Mouse (Mus musculus) CD4-positive, CD25-positive, alpha-beta regulatory T cell, adult 4 months (primary cell): ENCODE results near the gene Sae1. TPM values are rescaled to one million over a fixed set of nuclear protein-coding genes. Genes with fewer than 3 reads are reported as not detected.

Source experiments
- ATAC-seq: one replicate; pipeline ENCODE4 v1.8.0; 2017
- polyA plus RNA-seq, 2 experiments: library from polyadenylated mRNA; unstranded; fragments of 100-300 nt; shearing (Covaris generic); gene quantifications; one replicate each; pipeline ENCODE4 v1.2.1; 2017

Gene Sae1
- polyA plus RNA-seq, 2 experiments from 2014 or later: 69.0 to 85.6 TPM

DNA sequence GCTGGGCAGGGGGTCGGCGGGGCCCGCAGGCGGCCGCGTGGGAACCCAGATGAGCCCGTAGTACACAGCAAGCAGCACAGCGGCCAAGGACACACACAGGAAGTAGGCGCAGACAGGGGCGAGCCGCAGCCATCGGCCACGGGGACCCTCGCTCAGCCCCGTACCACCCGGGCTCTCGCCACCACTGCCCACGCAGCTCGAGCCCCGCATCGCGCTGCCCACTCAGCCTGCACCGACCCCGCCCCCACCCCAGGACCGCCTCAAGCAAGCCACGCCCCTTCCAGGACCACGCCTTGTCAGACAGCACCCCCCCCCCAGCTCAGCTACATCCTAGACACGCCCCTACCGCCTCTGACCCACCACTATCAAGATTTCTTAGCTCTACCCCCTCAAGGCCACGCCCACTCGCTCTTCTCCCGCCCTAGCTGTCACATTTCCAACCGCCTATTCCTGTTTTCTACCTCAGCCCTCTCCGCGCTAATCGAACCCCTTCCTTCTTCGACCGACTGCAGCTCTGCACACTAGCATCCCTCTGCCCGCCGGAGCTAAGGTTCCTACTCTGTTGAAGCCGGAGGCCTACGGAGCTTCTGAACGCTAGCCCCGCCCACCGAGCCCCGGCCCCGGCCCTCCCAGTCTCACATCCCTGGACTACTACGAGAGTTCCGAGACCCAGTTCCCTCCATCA lies 114.4 kb downstream of the Sae1 start, which contains the start of gene Inafm1:
TSS of gene Inafm1 (minus strand) at position 537 of the 685 bp plus-strand sequence.
- peak; percentile 82 for ATAC-seq

DNA sequence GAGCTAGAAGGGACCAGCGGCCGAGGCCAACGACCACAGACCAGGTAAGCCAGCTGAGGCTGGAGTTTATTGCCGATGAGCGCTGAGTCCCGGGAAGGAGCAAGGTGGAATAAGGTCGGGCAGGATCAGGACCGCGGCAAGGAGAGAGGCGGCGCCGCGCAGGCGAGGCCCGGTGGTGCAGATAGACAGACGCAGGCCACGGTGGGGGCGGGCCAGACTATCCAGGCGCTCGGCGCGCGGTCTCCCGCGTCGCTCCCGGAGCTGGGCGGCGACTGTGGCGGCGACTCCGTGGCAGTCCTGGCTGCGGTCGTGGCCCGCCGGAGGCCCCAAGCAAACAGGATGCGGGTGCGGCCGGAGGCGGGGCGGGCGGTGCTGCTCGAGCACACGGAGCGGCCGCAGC lies 114.9 kb downstream of the Sae1 start:
- peak; percentile 41 for ATAC-seq

DNA sequence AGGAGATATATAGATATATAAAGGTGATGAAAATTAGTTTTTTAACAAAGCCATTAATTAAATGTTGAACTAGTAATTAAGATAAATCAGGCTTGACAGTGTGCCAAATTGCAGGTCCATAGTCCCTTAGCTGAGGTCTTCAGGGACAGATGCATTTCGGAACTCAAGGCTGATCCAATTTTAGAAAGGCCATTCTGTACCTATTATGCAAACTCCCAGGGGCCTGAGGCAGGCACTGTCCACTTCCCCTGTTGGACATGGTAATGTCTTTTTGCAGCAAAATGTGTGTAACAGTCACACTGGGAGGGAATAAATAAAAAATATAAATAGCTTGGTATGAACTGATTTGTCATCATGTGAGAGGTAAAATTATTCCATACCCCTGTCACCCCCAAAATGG lies 116.5 kb downstream of the Sae1 start:
- ATAC-seq: no peak

Other genes starting within 250 kb of the Sae1 start
- gene Meis3, start 212.7 kb downstream of the Sae1 start, polyA plus RNA-seq: 10 to 100 TPM; 23.0 to 26.2 TPM
- gene Dhx34, start 165.8 kb downstream of the Sae1 start, polyA plus RNA-seq: 10 to 100 TPM in 1 of 2 experiments, 1 to 10 TPM in 1; 9.3 to 13.7 TPM
- under 1 TPM in 1 of 2 experiments, not detected in 1; 0.15 TPM for gene C5ar2, start 143.7 kb downstream of the Sae1 start, polyA plus RNA-seq
- not detected for gene C5ar1, start 128.3 kb downstream of the Sae1 start, polyA plus RNA-seq
- 1 to 10 TPM; 1.0 to 2.3 TPM for gene Inafm1, start 114.2 kb downstream of the Sae1 start, polyA plus RNA-seq
- gene Ccdc9, start 101.0 kb downstream of the Sae1 start, polyA plus RNA-seq: 10 to 100 TPM in 1 of 2 experiments, 1 to 10 TPM in 1; 7.6 to 13.1 TPM
- 1 to 10 TPM in 1 of 2 experiments, not detected in 1; 1.2 TPM for gene Bbc3, start 79.4 kb downstream of the Sae1 start, polyA plus RNA-seq
- gene Zc3h4, start 13.1 kb upstream of the Sae1 start, polyA plus RNA-seq: 10 to 100 TPM; 13.5 to 18.0 TPM
- gene Tmem160, start 65.0 kb upstream of the Sae1 start, polyA plus RNA-seq: 1 to 10 TPM; 2.5 to 4.9 TPM
- not detected for gene Npas1, start 89.9 kb upstream of the Sae1 start, polyA plus RNA-seq
- 1 to 10 TPM; 2.7 to 3.1 TPM for gene Arhgap35, start 227.2 kb upstream of the Sae1 start, polyA plus RNA-seq